Mouse (Mus musculus): ENCODE measurements around the gene Brk1. TPM values are rescaled to one million over a fixed set of nuclear protein-coding genes. Genes with fewer than 3 reads are reported as not detected.

Gene Brk1
- total and polyA plus RNA-seq, 3 experiments: 147 to 161 TPM; not detected in 1

DNA sequence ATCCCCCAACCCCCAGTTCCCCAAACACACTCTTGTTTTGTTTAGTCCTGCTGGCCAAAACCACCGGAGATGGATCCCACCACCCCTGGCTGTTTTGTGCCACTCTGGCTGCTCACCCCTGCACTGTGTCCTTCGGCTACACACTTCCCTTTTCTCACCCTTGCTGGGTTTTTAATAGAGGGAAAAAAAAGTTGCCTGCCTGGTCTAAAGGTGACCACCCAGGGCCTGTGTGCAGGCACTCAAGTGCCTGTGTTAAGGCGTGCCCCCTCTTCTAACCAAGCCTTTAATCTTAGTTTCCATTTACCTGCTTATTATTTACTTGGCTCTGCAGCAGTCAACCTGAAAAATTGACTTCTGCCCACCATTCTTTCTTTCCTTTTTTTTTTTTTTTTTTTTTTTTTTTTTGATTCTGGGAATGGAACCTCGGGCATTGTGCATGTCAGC is 45.6 kb downstream of the Brk1 start:
- no peak overlapping the region for H3K4me3 ChIP-seq (ENCODE audit: control insufficient read depth in 1 of 2, insufficient read depth in 1 of 2, low read depth in 2 of 2, low read length in 2 of 2)
- no peaks in the 10 kb centered on the region for H3K79me2 ChIP-seq (ENCODE audit: control insufficient read depth, insufficient read depth, low read length, poor library complexity)
- H3K4me1 ChIP-seq (ENCODE audit: control insufficient read depth in 1 of 2, insufficient read depth in 2 of 2, low read length in 2 of 2): peaks cover 3 to 22% of the 10 kb centered on the region in 2 experiments; a peak in 2 of 4 replicates
- TF ChIP-seq MAZ (IDR thresholded peaks at IDR 0.05; ENCODE audit: low read depth, low read length) (no peak), TCF12 (IDR thresholded peaks at IDR 0.05; ENCODE audit: low read depth, low read length) (no peak), MEF2A (IDR thresholded peaks at IDR 0.05; ENCODE audit: extremely low read depth, insufficient replicate concordance, low read depth, low read length, poor library complexity, severe bottlenecking) (no peak), SMC3 (IDR thresholded peaks at IDR 0.05; ENCODE audit: low read depth, low read length) (no peak), NELFE (IDR thresholded peaks at IDR 0.05; ENCODE audit: low read depth, low read length) (no peak), E2F4 (IDR thresholded peaks at IDR 0.05; ENCODE audit: borderline replicate concordance, low read depth, low read length) (no peak), ZNF384 (IDR thresholded peaks at IDR 0.05; ENCODE audit: low read depth, low read length) (peak; percentile 84), USF1 (IDR thresholded peaks at IDR 0.05; ENCODE audit: low read depth, low read length) (no peak), EP300 (IDR thresholded peaks at IDR 0.05; ENCODE audit: low read depth in 1 of 2, low read length in 2 of 2) (0 out of 4 replicates have a peak, but pooled peaks of 1 of the 2 experiments have one; percentile 28), POLR2A (IDR thresholded peaks at IDR 0.05; ENCODE audit: control insufficient read depth in 1 of 2, insufficient read depth in 1 of 2, low read depth in 1 of 2, low read length in 2 of 2, poor library complexity in 1 of 2) (no peak), MAX (IDR thresholded peaks at IDR 0.05; ENCODE audit: low read length) (no peak)
- H3K27ac ChIP-seq (ENCODE audit: control insufficient read depth, low read depth, low read length): no peak overlapping the region; the same call in 1 of the 2 replicates
- H3K36me3 ChIP-seq (ENCODE audit: control insufficient read depth in 1 of 2, insufficient read depth in 2 of 2, low read length in 2 of 2): peaks cover 0 to 5% of the 10 kb centered on the region in 2 experiments; a peak in 2 of 4 replicates
- H3K27me3 ChIP-seq (ENCODE audit: control insufficient read depth in 1 of 2, insufficient read depth in 2 of 2, low read length in 2 of 2): no peaks in the 10 kb centered on the region
- peak; percentile 48 for DNase-seq (ENCODE audit: low read depth, low spot score)
- H3K9me3 ChIP-seq (replicated peaks; ENCODE audit: insufficient read depth, low read length): no peaks in the 10 kb centered on the region
- no peak overlapping the region for H3K9ac ChIP-seq (ENCODE audit: control insufficient read depth, low read depth, low read length, poor library complexity, severe bottlenecking)

DNA sequence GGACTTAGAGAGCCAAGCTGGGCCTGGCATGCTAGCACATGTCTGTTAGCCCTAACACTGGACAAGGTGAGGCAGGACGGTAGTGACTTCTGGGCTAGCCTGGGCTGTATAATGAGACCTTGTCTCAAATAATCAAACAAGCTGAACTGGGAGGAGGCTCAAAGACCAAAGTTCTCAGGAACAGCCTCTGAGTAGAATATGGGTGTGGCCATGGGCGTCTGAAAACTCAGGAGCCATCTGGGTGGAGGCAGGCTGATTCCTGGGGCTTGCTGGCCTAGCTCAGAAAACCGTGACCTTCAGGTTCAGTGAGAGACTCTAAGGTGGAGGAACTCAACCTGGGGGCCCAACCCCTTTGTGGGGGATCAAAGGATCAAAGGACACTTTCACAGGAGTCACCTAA is 47.1 kb downstream of the Brk1 start:
- H3K27me3 ChIP-seq (ENCODE audit: control insufficient read depth in 1 of 2, insufficient read depth in 2 of 2, low read length in 2 of 2): no peaks in the 10 kb centered on the region
- no peak overlapping the region for H3K27ac ChIP-seq (ENCODE audit: control insufficient read depth, low read depth, low read length)
- no peak overlapping the region for H3K4me3 ChIP-seq (ENCODE audit: control insufficient read depth in 1 of 2, insufficient read depth in 1 of 2, low read depth in 2 of 2, low read length in 2 of 2)
- no peaks in the 10 kb centered on the region for H3K9me3 ChIP-seq (replicated peaks; ENCODE audit: insufficient read depth, low read length)
- H3K79me2 ChIP-seq (ENCODE audit: control insufficient read depth, insufficient read depth, low read length, poor library complexity): no peaks in the 10 kb centered on the region
- DNase-seq (ENCODE audit: low read depth, low spot score): no peak
- H3K4me1 ChIP-seq (ENCODE audit: control insufficient read depth in 1 of 2, insufficient read depth in 2 of 2, low read length in 2 of 2): peaks cover 3 to 22% of the 10 kb centered on the region in 2 experiments; a peak in 2 of 4 replicates
- TF ChIP-seq CHD2 (IDR thresholded peaks at IDR 0.05; ENCODE audit: low read length) (no peak), ZNF384 (IDR thresholded peaks at IDR 0.05; ENCODE audit: low read depth, low read length) (no peak), KAT2A (conservative IDR thresholded peaks at IDR 0.05; ENCODE audit: low read depth, low read length) (no peak), CTCF (IDR thresholded peaks at IDR 0.05 in 2 of 3, conservative IDR thresholded peaks at IDR 0.05 in 1 of 3; ENCODE audit: control insufficient read depth in 1 of 3, insufficient read depth in 1 of 3, low read depth in 2 of 3, low read length in 3 of 3, poor library complexity in 1 of 3, severe bottlenecking in 1 of 3) (no peak), ELF1 (IDR thresholded peaks at IDR 0.05; ENCODE audit: low read depth, low read length) (no peak), NRF1 (IDR thresholded peaks at IDR 0.05; ENCODE audit: insufficient read depth, low read depth, low read length, poor library complexity, severe bottlenecking) (no peak)
- peaks cover 0 to 5% of the 10 kb centered on the region in 2 experiments; a peak in 2 of 4 replicates for H3K36me3 ChIP-seq (ENCODE audit: control insufficient read depth in 1 of 2, insufficient read depth in 2 of 2, low read length in 2 of 2)
- H3K9ac ChIP-seq (ENCODE audit: control insufficient read depth, low read depth, low read length, poor library complexity, severe bottlenecking): no peak overlapping the region
